Mouse (Mus musculus) megakaryocyte, embryonic 14.5 days (primary cell): ENCODE results near the gene Med11.

Experiments
- FLI1 ChIP-seq: IDR thresholded peaks from 2 replicates; pipeline ENCODE4 v1.6.1; 2012; ENCODE audit warnings: low read length, inconsistent platforms, mixed read lengths
- GATA1 ChIP-seq: IDR thresholded peaks from 3 replicates; pipeline ENCODE4 v1.6.1; 2012; ENCODE audit warnings: mixed read lengths, low read length, inconsistent platforms, borderline replicate concordance

GRCm38 (mm10) chr11:70465824-70466223 lies 14.1 kb downstream of the Med11 start:
- TF ChIP-seq GATA1: no peak
- TF ChIP-seq FLI1: no peak
